Mouse (Mus musculus) ES-E14 (cell line): ENCODE measurements around the gene Cops8.

Source experiments
- HCFC1 ChIP-seq: IDR thresholded peaks from 2 replicates; pipeline ENCODE4 v1.6.1; 2012; ENCODE audit warnings: low read length, inconsistent platforms, borderline replicate concordance; ENCODE audit not compliant: insufficient read depth
- MAFK ChIP-seq: IDR thresholded peaks from 2 replicates; pipeline ENCODE4 v1.6.1; 2014; ENCODE audit warnings: mild to moderate bottlenecking, low read depth, low read length, inconsistent platforms; ENCODE audit not compliant: insufficient read depth
- ZC3H11A ChIP-seq: IDR thresholded peaks from 2 replicates; pipeline ENCODE4 v1.6.1; 2012; ENCODE audit warnings: low read depth, mild to moderate bottlenecking, inconsistent platforms, low read length, borderline replicate concordance
- ZNF384 ChIP-seq: IDR thresholded peaks from 2 replicates; pipeline ENCODE4 v1.6.1; 2012; ENCODE audit warnings: low read depth, low read length, inconsistent platforms

DNA sequence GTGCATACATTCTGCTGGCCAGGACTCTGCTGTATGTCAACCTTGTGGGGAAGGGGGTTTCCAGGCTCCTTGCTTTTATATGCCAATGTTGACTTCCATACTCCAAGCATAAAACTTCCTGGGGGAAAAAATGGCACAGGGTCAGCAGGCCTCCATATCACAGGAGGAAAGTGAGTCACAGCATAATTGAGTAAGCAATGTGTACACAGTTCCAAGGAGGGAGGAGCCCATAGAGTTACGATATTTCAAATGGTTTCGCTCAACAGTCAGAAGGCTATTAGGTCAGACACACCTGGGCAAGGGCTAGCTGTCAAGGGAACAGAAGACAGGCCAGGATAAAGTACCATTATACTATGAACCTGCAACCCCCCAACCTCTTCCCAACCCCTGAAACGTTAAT is 1.7 kb upstream of the Cops8 start:
- TF ChIP-seq ZNF384 = no peak
- TF ChIP-seq HCFC1 = no peak
- TF ChIP-seq ZC3H11A = no peak
- no peak for TF ChIP-seq MAFK
